Mouse (Mus musculus) lung, adult 2 months (tissue): ENCODE data around the gene Vamp2. TPM values are rescaled to one million over a fixed set of nuclear protein-coding genes. Genes with fewer than 3 reads are reported as not detected.

Experiments used
- DNase-seq: peaks from one replicate; pipeline ENCODE4 v3.0.0; 2022
- H3K4me1 ChIP-seq: fragments of 200-500 bp; 2 replicates; pipeline ENCODE4 v1.6.1; 2011; ENCODE audit warnings: low read length; ENCODE audit not compliant: control insufficient read depth, insufficient read depth
- H3K4me3 ChIP-seq: fragments of 200-500 bp; replicated peaks from 2 replicates; pipeline ENCODE3; 2011; ENCODE audit warnings: low read depth, mild to moderate bottlenecking, control low read depth, low read length; ENCODE audit errors: extremely low read depth
- CTCF ChIP-seq: fragments of 200-500 bp; IDR thresholded peaks from 2 replicates; pipeline ENCODE4 v1.5.1; 2011; ENCODE audit warnings: mild to moderate bottlenecking, low read length, control low read depth; ENCODE audit not compliant: insufficient read depth
- POLR2A ChIP-seq: fragments of 200-500 bp; IDR thresholded peaks from 2 replicates; pipeline ENCODE4 v1.6.1; 2011; ENCODE audit warnings: low read depth, mild to moderate bottlenecking, control low read depth, low read length, borderline replicate concordance; ENCODE audit errors: extremely low read depth
- WGBS: fragments of 180-500 bp; shearing (Covaris S2); methylation state at CpG from one replicate; pipeline ENCODE4 v1.1.7; 2018; 5-methylcytosine and 5-hydroxymethylcytosine counted together
- polyA plus RNA-seq: library from polyadenylated mRNA; depleted of rRNA; stranded (reverse); fragments of >200 nt; gene quantifications from 2 replicates; pipeline ENCODE4 v1.2.3, GENCODE M21; 2012

Gene Vamp2
- polyA plus RNA-seq, 1 experiment: 120 TPM

- WGBS: 58% methylated on average over 2 of the region's 2 CpGs
- TF ChIP-seq POLR2A: no peak
- no peak for TF ChIP-seq CTCF
- Histone ChIP-seq H3K4me3 (no peak overlapping the region), H3K4me1 (peaks cover 8% of the 10 kb centered on the region)
- DNase-seq: no peak
Measured at GRCm38 (mm10) chr11:69058265-69058664, 30.0 kb upstream of the Vamp2 start.

DNA sequence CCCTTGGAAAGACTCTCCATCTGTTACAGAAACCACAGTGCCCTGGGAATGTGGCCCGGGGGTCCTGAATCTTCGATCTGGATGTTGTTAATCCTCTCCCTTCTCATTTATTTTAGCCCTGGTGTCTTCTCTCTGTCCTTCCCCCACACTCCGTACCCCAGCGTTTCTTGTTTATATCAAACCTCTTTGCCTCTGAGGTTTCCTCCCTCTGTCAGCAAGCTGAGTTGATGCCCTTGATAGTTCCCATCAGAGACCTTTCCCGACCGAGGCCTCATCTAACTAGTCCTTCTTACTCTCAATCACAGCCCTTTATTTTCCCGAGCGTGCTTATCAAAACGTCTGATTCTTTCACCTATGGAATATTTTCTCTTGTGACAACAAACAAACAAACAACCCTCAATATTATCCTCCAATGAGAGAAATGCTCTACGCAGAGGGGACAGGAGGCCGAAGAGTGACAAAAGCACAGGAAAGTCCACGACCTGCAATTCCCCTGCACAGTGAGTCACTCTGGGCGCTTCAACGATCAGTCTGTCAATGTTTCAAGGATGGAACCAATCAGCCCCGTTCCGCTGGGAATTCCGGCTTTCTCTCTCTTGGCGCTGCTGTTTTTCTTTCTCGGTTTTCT lies 29.4 kb upstream of the Vamp2 start:
- WGBS: 1% methylated on average over 19 of the region's 19 CpGs
- DNase-seq: no peak

GRCm38 (mm10) chr11:69059357-69059974 lies 28.8 kb upstream of the Vamp2 start, which contains the start of gene Borcs6:
TSS of gene Borcs6 (plus strand) at chr11:69059717.
- no peak for TF ChIP-seq CTCF
- TF ChIP-seq POLR2A: peak; percentile 93; the same call in 1 of the 2 replicates
- DNase-seq: peak; percentile 90
- Histone ChIP-seq H3K4me1 (peaks cover 13% of the 10 kb centered on the region), H3K4me3 (peak within 1 kb of the TSS; percentile 95)
- under 1% methylated on average over 64 of the region's 64 CpGs for WGBS

More for the DNA sequence above, 29.4 kb upstream of the Vamp2 start:
- H3K4me3 ChIP-seq: peak overlapping the region; percentile 92
- peaks cover 8% of the 10 kb centered on the region for H3K4me1 ChIP-seq
- TF ChIP-seq CTCF (no peak), POLR2A (no peak)

- under 1% methylated on average over 49 of the region's 49 CpGs for WGBS
- TF ChIP-seq POLR2A: no peak
- no peak for TF ChIP-seq CTCF
- H3K4me1 ChIP-seq: peaks cover 13% of the 10 kb centered on the region
- peak overlapping the region; percentile 95 for H3K4me3 ChIP-seq
- no peak for DNase-seq
Measured at GRCm38 (mm10) chr11:69059975-69060411, 28.3 kb upstream of the Vamp2 start.

GRCm38 (mm10) chr11:69060448-69061254 lies 27.6 kb upstream of the Vamp2 start:
- no peak for TF ChIP-seq POLR2A
- peak; percentile 53 for DNase-seq
- 4% methylated on average over 40 of the region's 40 CpGs for WGBS
- Histone ChIP-seq H3K4me3 (peak overlapping the region; percentile 95), H3K4me1 (peaks cover 11% of the 10 kb centered on the region)

GRCm38 (mm10) chr11:69061255-69061912 lies 26.9 kb upstream of the Vamp2 start:
- 38% methylated on average over 17 of the region's 17 CpGs for WGBS
- Histone ChIP-seq H3K4me3 (peak overlapping the region; percentile 95), H3K4me1 (peaks cover 15% of the 10 kb centered on the region)
- no peak for DNase-seq
- TF ChIP-seq CTCF (no peak), POLR2A (no peak)

DNA sequence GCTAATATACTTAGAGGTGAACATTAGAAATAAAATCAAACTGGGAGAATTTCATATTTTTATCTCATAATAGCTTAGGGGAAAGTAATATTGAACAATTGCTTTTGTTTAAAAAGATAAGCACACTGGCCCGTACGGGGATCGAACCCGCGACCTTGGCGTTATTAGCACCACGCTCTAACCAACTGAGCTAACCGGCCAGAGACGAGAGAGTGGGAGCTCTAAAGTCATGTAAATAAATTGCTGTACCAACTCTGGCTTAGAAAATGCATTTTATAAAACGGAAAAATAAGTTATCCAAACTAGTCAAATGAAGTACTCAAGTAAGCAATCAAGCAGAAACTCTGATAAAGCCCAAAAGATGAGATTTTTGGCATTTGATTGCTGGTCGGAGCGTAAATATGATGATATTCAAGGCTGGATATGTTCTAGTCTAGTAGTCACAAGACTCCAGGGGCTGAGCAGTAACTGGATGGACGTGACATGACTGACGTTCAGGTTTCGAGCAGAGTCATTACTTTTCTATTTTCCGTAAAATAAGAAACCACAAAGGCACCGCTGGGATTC lies 26.0 kb upstream of the Vamp2 start:
- TF ChIP-seq CTCF: no peak
- peak; percentile 51; the same call in 1 of the 2 replicates for TF ChIP-seq POLR2A
- Histone ChIP-seq H3K4me3 (peak overlapping the region; percentile 21), H3K4me1 (peaks cover 19% of the 10 kb centered on the region)
- peak; percentile 73 for DNase-seq
- WGBS: 3% methylated on average over 17 of the region's 17 CpGs

DNA sequence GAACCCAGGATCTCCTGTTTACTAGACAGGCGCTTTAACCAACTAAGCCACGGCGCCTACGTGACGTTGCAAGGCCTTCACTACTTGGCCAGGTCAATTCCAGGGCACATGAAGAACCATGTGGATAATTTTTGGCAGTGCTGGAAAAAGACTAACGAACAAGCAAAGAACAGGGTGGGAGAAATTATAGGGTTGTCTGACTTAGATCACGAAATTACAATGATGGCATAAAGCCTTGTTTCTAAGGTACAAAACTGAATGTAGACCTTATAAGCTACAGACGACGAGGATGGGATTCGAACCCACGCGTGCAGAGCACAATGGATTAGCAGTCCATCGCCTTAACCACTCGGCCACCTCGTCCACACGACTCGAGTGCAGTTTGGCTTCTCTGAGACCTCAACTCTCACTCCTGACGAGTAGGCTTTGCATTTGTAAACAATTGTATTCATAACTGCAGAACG lies 25.5 kb upstream of the Vamp2 start:
- peak; percentile 98 for DNase-seq
- peaks cover 19% of the 10 kb centered on the region for H3K4me1 ChIP-seq
- peak overlapping the region; percentile 90 for H3K4me3 ChIP-seq
- WGBS: under 1% methylated on average over 19 of the region's 19 CpGs
- TF ChIP-seq POLR2A: peak; percentile 33; the same call in 1 of the 2 replicates
- TF ChIP-seq CTCF: no peak
